Mouse (Mus musculus): ENCODE results near the gene Zpbp2. TPM values are rescaled to one million over a fixed set of nuclear protein-coding genes. Genes with fewer than 3 reads are reported as not detected.
"Not testable (repeated sequence)": the region's sequence is repeated elsewhere in the genome, so short reads cannot be mapped to it uniquely, and the experiment has no call there.

Gene Zpbp2
- polyA plus RNA-seq, 1 experiment from 2014 or later = not detected

- Histone ChIP-seq H3K9me3 (no peaks in the 10 kb centered on the region), H3K4me1 (0 out of 2 replicates have a peak, but pooled peaks cover 7% of the 10 kb centered on the region), H3K27ac (no peak overlapping the region), H3K4me2 (no peak overlapping the region), H3K4me3 (no peak overlapping the region), H3K9ac (no peak overlapping the region), H3K36me3 (no peaks in the 10 kb centered on the region), H3K27me3 (peaks cover 40% of the 10 kb centered on the region)
- WGBS = 75% methylated on average over 3 of the region's 3 CpGs
- no peak for ATAC-seq (ENCODE audit: insufficient number of reproducible peaks, insufficient read depth, low FRiP score, low TSS enrichment, low read depth)
These were observed 45.1 kb downstream of the Zpbp2 start for GRCm38 (mm10) chr11:98595955-98596354.

- Histone ChIP-seq H3K4me3 (no peak overlapping the region), H3K27ac (no peak overlapping the region), H3K4me2 (no peak overlapping the region), H3K4me1 (peaks cover 12% of the 10 kb centered on the region; the same call in 1 of the 2 replicates), H3K9ac (0 out of 2 replicates have a peak overlapping the region, but pooled peaks have one; percentile 44), H3K9me3 (no peaks in the 10 kb centered on the region), H3K27me3 (peaks cover 50% of the 10 kb centered on the region), H3K36me3 (no peaks in the 10 kb centered on the region)
- ATAC-seq (ENCODE audit: insufficient number of reproducible peaks, insufficient read depth, low FRiP score, low TSS enrichment, low read depth) = no peak
- WGBS = 30% methylated on average over 6 of the region's 6 CpGs
These were observed 46.5 kb downstream of the Zpbp2 start for GRCm38 (mm10) chr11:98597363-98597762.

- Histone ChIP-seq H3K9me3 (no peaks in the 10 kb centered on the region), H3K9ac (0 out of 2 replicates have a peak within 1 kb of the TSS, but pooled peaks have one; percentile 44), H3K4me2 (0 out of 2 replicates have a peak within 1 kb of the TSS, but pooled peaks have one; percentile 3), H3K4me3 (no peak within 1 kb of the TSS), H3K4me1 (peaks cover 12% of the 10 kb centered on the region; the same call in 1 of the 2 replicates), H3K36me3 (no peaks in the 10 kb centered on the region), H3K27me3 (peaks cover 56% of the 10 kb centered on the region), H3K27ac (no peak within 1 kb of the TSS)
- 79% methylated on average over 8 of the region's 8 CpGs for WGBS
- ATAC-seq (ENCODE audit: insufficient number of reproducible peaks, insufficient read depth, low FRiP score, low TSS enrichment, low read depth) = no peak
These were observed 47.1 kb downstream of the Zpbp2 start, which contains the start of gene Lrrc3c for GRCm38 (mm10) chr11:98597991-98598390. Lrrc3c (plus strand) TSS chr11:98598291.

- H3K27me3 ChIP-seq = peaks cover 61% of the 10 kb centered on the region
- 0 out of 2 replicates have a peak overlapping the region, but pooled peaks have one; percentile 3 for H3K4me2 ChIP-seq
- H3K4me3 ChIP-seq = no peak overlapping the region
- H3K36me3 ChIP-seq = no peaks in the 10 kb centered on the region
- ATAC-seq (ENCODE audit: insufficient number of reproducible peaks, insufficient read depth, low FRiP score, low TSS enrichment, low read depth) = no peak
- peaks cover 12% of the 10 kb centered on the region; the same call in 1 of the 2 replicates for H3K4me1 ChIP-seq
- no peak overlapping the region for H3K9ac ChIP-seq
- 62% methylated on average over 18 of the region's 18 CpGs for WGBS
- H3K9me3 ChIP-seq = no peaks in the 10 kb centered on the region
- H3K27ac ChIP-seq = no peak overlapping the region
These were observed 48.0 kb downstream of the Zpbp2 start for GRCm38 (mm10) chr11:98598851-98599290.

GRCm38 (mm10) chr11:98599291-98599690 lies 48.4 kb downstream of the Zpbp2 start:
- Histone ChIP-seq H3K36me3 (no peaks in the 10 kb centered on the region), H3K4me2 (no peak overlapping the region), H3K27ac (no peak overlapping the region), H3K27me3 (peaks cover 61% of the 10 kb centered on the region), H3K9ac (no peak overlapping the region), H3K4me1 (peaks cover 12% of the 10 kb centered on the region; the same call in 1 of the 2 replicates), H3K9me3 (no peaks in the 10 kb centered on the region), H3K4me3 (no peak overlapping the region)
- no peak for ATAC-seq (ENCODE audit: insufficient number of reproducible peaks, insufficient read depth, low FRiP score, low TSS enrichment, low read depth)
- 45% methylated on average over 18 of the region's 18 CpGs for WGBS

GRCm38 (mm10) chr11:98602090-98602690 lies 51.3 kb downstream of the Zpbp2 start:
- no peaks in the 10 kb centered on the region for H3K36me3 ChIP-seq
- no peak overlapping the region for H3K9ac ChIP-seq
- H3K4me3 ChIP-seq = peak overlapping the region; percentile 24
- H3K27ac ChIP-seq = no peak overlapping the region
- peaks cover 63% of the 10 kb centered on the region for H3K27me3 ChIP-seq
- ATAC-seq (ENCODE audit: insufficient number of reproducible peaks, insufficient read depth, low FRiP score, low TSS enrichment, low read depth) = no peak
- H3K4me1 ChIP-seq = peaks cover 12% of the 10 kb centered on the region; the same call in 1 of the 2 replicates
- WGBS = 3% methylated on average over 20 of the region's 20 CpGs
- peak overlapping the region; percentile 44 for H3K4me2 ChIP-seq
- H3K9me3 ChIP-seq = no peaks in the 10 kb centered on the region

GRCm38 (mm10) chr11:98603953-98604352 lies 53.1 kb downstream of the Zpbp2 start:
- Histone ChIP-seq H3K4me2 (no peak overlapping the region), H3K27ac (no peak overlapping the region), H3K36me3 (no peaks in the 10 kb centered on the region), H3K9ac (no peak overlapping the region), H3K27me3 (peaks cover 50% of the 10 kb centered on the region), H3K4me1 (peaks cover 7% of the 10 kb centered on the region; the same call in 1 of the 2 replicates), H3K9me3 (no peaks in the 10 kb centered on the region), H3K4me3 (no peak overlapping the region)
- no peak for ATAC-seq (ENCODE audit: insufficient number of reproducible peaks, insufficient read depth, low FRiP score, low TSS enrichment, low read depth)
- WGBS = 80% methylated on average over 2 of the region's 2 CpGs

GRCm38 (mm10) chr11:98604911-98605310 lies 54.0 kb downstream of the Zpbp2 start:
- not testable (repeated sequence) for H3K9ac ChIP-seq; H3K36me3 ChIP-seq; H3K4me1 ChIP-seq; H3K27ac ChIP-seq; H3K9me3 ChIP-seq; H3K4me3 ChIP-seq; ATAC-seq (ENCODE audit: insufficient number of reproducible peaks, insufficient read depth, low FRiP score, low TSS enrichment, low read depth); H3K4me2 ChIP-seq
- H3K27me3 ChIP-seq = peaks cover 48% of the 10 kb centered on the region
- 65% methylated on average over 6 of the region's 6 CpGs for WGBS

- no peak overlapping the region for H3K4me2 ChIP-seq
- H3K36me3 ChIP-seq = no peaks in the 10 kb centered on the region
- ATAC-seq (ENCODE audit: insufficient number of reproducible peaks, insufficient read depth, low FRiP score, low TSS enrichment, low read depth) = no peak
- H3K4me3 ChIP-seq = no peak overlapping the region
- H3K4me1 ChIP-seq = peaks cover 5% of the 10 kb centered on the region; the same call in 1 of the 2 replicates
- H3K9me3 ChIP-seq = no peaks in the 10 kb centered on the region
- no peak overlapping the region for H3K9ac ChIP-seq
- H3K27ac ChIP-seq = no peak overlapping the region
- WGBS = 11% methylated on average over 3 of the region's 3 CpGs
- peaks cover 30% of the 10 kb centered on the region for H3K27me3 ChIP-seq
These were observed 55.9 kb downstream of the Zpbp2 start for GRCm38 (mm10) chr11:98606763-98607162.

Other genes with a start within 250 kb of the Zpbp2 start
- 0.17 and 0.48 TPM in 2 replicates for gene Neurod2, start 221.4 kb upstream of the Zpbp2 start, polyA plus RNA-seq (2015; fragmentation: Nextera tagmentation; extraction: Ambion mirVana)
- gene Ppp1r1b, start 202.7 kb upstream of the Zpbp2 start, polyA plus RNA-seq (2015; fragmentation: Nextera tagmentation; extraction: Ambion mirVana) = 1.2 and 2.0 TPM in 2 replicates
- 38.3 and 42.3 TPM in 2 replicates for gene Stard3, start 192.7 kb upstream of the Zpbp2 start, polyA plus RNA-seq (2015; fragmentation: Nextera tagmentation; extraction: Ambion mirVana)
- gene Tcap, start 167.3 kb upstream of the Zpbp2 start, polyA plus RNA-seq (2015; fragmentation: Nextera tagmentation; extraction: Ambion mirVana) = 0.89 and 1.1 TPM in 2 replicates
- 0.45 and 1.3 TPM in 2 replicates for gene Pnmt, start 164.6 kb upstream of the Zpbp2 start, polyA plus RNA-seq (2015; fragmentation: Nextera tagmentation; extraction: Ambion mirVana)
- gene Pgap3, start 150.6 kb upstream of the Zpbp2 start, polyA plus RNA-seq (2015; fragmentation: Nextera tagmentation; extraction: Ambion mirVana) = 10.9 and 11.3 TPM in 2 replicates
- gene Erbb2, start 138.6 kb upstream of the Zpbp2 start, polyA plus RNA-seq (2015; fragmentation: Nextera tagmentation; extraction: Ambion mirVana) = 49.6 and 51.1 TPM in 2 replicates
- 78.0 and 90.7 TPM in 2 replicates for gene Mien1, start 112.1 kb upstream of the Zpbp2 start, polyA plus RNA-seq (2015; fragmentation: Nextera tagmentation; extraction: Ambion mirVana)
- gene Grb7, start 104.7 kb upstream of the Zpbp2 start, polyA plus RNA-seq (2015; fragmentation: Nextera tagmentation; extraction: Ambion mirVana) = 12.4 and 12.5 TPM in 2 replicates
- gene Ikzf3, start 5.1 kb upstream of the Zpbp2 start, polyA plus RNA-seq (2015; fragmentation: Nextera tagmentation; extraction: Ambion mirVana) = 0.27 and 0.58 TPM in 2 replicates
- gene Ormdl3, start 36.3 kb downstream of the Zpbp2 start, polyA plus RNA-seq (2015; fragmentation: Nextera tagmentation; extraction: Ambion mirVana) = 69.4 and 71.9 TPM in 2 replicates
- not detected in 2 replicates for gene Lrrc3c, start 47.2 kb downstream of the Zpbp2 start, polyA plus RNA-seq (2015; fragmentation: Nextera tagmentation; extraction: Ambion mirVana)
- 0.80 and 4.0 TPM in 2 replicates for gene Gm12355, start 74.6 kb downstream of the Zpbp2 start, polyA plus RNA-seq (2015; fragmentation: Nextera tagmentation; extraction: Ambion mirVana)
- not detected in 2 replicates for gene Gsdma3, start 75.3 kb downstream of the Zpbp2 start, polyA plus RNA-seq (2015; fragmentation: Nextera tagmentation; extraction: Ambion mirVana)
- gene Gsdma2, start 95.7 kb downstream of the Zpbp2 start, polyA plus RNA-seq (2015; fragmentation: Nextera tagmentation; extraction: Ambion mirVana) = not detected in 2 replicates
- 0.28 and 0.48 TPM in 2 replicates for gene Gsdma, start 113.3 kb downstream of the Zpbp2 start, polyA plus RNA-seq (2015; fragmentation: Nextera tagmentation; extraction: Ambion mirVana)
- 196 and 207 TPM in 2 replicates for gene Psmd3, start 131.5 kb downstream of the Zpbp2 start, polyA plus RNA-seq (2015; fragmentation: Nextera tagmentation; extraction: Ambion mirVana)
- not detected in 2 replicates for gene Csf3, start 150.2 kb downstream of the Zpbp2 start, polyA plus RNA-seq (2015; fragmentation: Nextera tagmentation; extraction: Ambion mirVana)
- 63.8 and 65.0 TPM in 2 replicates for gene Med24, start 178.3 kb downstream of the Zpbp2 start, polyA plus RNA-seq (2015; fragmentation: Nextera tagmentation; extraction: Ambion mirVana)
- gene Thra, start 189.5 kb downstream of the Zpbp2 start, polyA plus RNA-seq (2015; fragmentation: Nextera tagmentation; extraction: Ambion mirVana) = 46.5 and 47.3 TPM in 2 replicates
- 1.4 and 1.5 TPM in 2 replicates for gene Nr1d1, start 224.2 kb downstream of the Zpbp2 start, polyA plus RNA-seq (2015; fragmentation: Nextera tagmentation; extraction: Ambion mirVana)
- 31.5 and 33.0 TPM in 2 replicates for gene Msl1, start 244.4 kb downstream of the Zpbp2 start, polyA plus RNA-seq (2015; fragmentation: Nextera tagmentation; extraction: Ambion mirVana)